Mouse (Mus musculus): Measurements from ENCODE around the gene Olfr1043. TPM values are rescaled to one million over a fixed set of nuclear protein-coding genes. Genes with fewer than 3 reads are reported as not detected.
"Not testable (repeated sequence)": the region's sequence is repeated elsewhere in the genome, so short reads cannot be mapped to it uniquely, and the experiment has no call there.

Gene Olfr1043
- polyA plus RNA-seq (2017; shearing (Covaris generic)), result not detected

DNA sequence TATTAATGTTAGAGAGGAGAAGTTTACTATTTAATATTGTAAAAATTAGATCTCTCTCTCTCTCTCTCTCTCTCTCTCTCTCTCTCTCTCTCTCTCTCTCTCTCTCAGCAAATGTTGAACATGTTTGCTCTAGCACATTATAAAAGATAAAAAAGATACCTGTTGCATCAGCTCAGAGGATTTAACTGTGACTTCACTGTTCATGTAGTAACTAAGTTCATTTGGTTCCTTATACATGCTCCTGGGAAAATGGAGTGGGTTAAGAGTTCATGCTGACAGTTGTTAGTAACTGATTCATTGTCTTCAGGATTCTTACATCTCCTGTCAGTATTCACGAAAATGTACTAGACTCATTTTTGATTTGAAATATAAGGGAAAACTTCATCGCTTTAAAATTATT lies at the start of gene Olfr1043:
Gene Olfr1043 (minus strand): TSS at position 101 of the 400 bp plus-strand sequence.
- ATAC-seq, result no peak

DNA sequence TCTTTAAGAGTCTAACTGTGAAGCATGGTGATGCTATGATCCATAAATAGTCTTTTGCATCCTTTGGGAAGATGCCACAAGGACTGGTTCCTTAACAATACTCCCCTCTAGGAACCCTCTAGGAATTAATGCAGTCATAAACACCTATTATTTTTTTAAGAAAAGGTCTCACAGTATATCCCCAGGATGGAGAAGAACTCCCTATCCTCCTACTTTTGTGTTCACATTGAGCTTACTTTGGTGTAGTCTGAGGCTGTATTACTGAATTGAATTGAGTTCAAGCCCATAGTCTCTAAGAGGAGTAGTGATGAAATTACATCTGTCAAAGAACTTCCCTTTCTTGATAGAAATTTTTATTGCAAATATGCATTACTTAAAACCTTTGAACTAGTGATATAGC lies 35.6 kb upstream of the Olfr1043 start, which contains the start of gene Olfr1045:
Gene Olfr1045 (minus strand): TSS at position 101 of the 400 bp plus-strand sequence.
- ATAC-seq, result no peak

DNA sequence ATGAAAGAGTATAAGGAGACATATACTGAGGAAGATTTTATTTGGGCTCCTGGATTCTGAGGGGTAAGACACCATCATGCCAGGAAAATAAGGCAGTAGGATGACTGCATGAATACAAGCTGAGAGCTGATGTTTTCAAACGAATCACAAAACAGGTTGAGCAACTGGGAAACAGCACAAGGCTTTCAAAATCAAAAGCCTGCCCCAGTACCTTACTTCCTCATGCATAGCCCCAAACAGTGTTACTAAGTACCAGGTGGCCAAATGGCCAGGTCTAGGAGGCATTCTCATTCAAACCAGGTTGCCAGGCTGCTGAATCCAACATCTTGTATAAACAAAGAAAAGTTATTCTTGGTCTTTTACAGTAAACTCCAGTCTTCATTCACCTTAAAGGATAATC lies 28.5 kb upstream of the Olfr1043 start:
- ATAC-seq, result no peak

DNA sequence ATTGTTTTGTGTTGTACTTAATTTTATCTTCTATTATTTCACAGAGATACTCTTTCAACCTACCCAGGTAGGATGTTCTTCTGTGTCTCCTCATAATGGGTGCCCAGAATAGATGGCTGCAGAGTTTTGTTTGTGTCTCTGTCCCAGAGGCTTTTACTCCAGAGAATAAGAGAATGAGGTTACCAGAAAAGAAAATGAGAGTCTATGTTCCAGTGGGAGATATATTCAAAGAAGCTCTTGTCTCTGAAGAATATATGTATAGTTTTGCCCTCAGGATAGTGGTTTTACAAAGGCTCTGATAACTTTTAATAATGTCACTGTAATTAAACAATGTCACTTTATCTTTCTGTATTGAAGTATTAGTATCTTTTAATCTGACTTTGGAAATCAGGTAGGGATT lies 18.3 kb upstream of the Olfr1043 start, which contains the start of gene Olfr52:
Gene Olfr52 (minus strand): TSS at position 101 of the 400 bp plus-strand sequence.
- ATAC-seq, result no peak

DNA sequence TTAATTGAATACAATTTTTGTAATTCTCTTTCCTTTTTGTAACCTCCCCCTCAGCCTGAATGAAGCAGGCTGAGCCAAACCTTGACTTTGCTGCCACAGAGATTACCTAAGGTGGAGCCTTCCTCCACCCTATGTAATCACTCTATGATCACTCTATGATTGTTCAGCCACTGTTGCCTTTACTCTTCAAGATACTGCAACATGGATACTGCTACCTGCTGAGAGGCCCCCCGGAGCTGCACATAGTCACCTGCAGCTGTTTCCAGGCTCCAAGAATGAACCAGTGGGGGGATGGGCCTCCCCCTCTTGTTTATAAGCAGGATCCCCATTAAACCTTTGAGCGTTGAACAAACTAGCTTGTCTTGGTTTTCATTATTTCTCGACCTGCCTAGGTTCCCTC lies 12.6 kb upstream of the Olfr1043 start:
- no peak for ATAC-seq

DNA sequence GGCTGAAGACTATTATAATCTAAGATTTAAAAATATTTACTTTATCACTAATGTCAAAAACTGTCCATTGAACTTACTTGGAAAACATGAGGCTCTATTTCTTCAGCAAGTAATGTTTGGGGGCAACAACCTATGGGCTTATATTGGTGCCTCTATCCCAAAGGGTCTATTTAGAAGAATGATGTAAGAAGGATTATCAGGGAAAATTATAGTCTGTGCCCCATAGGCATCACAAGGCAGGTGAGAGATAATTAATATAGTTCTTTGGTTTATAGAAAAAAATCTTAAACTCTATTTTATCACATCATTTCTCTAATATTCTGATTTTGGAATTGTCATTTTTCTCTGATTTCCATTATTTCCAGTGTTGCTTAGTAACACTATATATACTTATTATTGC lies 10.4 kb upstream of the Olfr1043 start, which contains the start of gene Olfr1044:
Gene Olfr1044 (minus strand): TSS at position 101 of the 400 bp plus-strand sequence.
- no peak for ATAC-seq

DNA sequence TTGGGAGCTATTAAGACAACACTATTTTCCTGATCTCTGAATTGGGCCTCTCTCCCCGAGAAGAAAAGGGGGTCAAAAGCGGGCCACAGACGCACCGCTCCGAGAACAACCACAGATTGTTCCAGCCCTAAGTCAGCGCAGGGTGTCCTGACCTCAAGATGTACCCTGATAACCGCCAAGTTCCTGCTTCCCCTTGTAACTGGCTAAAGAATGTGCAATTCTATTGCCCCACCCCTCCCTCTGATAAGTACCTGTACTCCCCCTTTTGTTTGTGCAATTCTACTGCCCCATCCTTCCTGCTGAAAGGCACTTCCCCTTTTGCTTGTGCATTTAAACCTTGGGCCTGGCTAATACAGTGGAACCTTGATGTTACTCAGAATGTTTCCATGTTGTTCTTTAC lies 8.1 kb upstream of the Olfr1043 start:
- not testable (repeated sequence) for ATAC-seq

DNA sequence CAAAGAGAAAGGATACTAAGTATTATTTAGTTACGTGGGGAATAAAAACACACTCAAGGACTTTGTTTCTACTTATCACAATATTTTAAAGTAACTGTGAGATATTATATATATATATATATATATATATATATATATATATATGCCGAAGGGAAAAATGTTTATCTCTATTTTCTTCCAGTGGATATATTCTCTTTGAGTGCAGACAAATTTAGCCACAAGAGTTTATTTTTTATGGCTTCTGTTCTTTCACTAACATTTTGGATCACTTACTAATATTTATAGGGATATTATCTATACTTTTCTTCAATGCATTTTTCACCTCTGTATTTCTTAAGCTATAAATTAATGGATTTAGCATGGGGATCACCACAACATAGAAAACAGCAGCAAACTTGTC lies 5.6 kb downstream of the Olfr1043 start, which contains the start of gene Olfr1042:
Gene Olfr1042 (minus strand): TSS at position 101 of the 400 bp plus-strand sequence.
- ATAC-seq, result no peak

DNA sequence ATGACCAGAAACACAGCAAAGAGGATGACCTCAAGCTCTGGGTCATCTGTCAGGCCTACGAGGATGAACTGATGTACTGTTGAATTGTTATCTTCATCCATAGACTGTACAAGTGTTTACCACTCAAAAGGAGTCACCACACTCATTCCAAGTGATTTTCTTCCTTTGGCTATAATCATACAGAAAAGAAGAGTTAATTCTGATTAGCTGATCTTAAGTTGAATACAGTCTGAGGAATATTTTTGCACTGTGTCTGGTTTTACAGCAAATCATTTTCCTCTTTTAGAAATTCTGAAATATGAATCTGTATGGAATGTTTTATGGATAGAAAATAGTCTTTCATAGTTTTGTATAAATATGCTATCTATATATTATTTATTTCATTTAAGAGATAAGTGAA lies 20.7 kb downstream of the Olfr1043 start, which contains the start of gene Olfr1040:
Gene Olfr1040 (minus strand): TSS at position 101 of the 400 bp plus-strand sequence.
- no peak for ATAC-seq

DNA sequence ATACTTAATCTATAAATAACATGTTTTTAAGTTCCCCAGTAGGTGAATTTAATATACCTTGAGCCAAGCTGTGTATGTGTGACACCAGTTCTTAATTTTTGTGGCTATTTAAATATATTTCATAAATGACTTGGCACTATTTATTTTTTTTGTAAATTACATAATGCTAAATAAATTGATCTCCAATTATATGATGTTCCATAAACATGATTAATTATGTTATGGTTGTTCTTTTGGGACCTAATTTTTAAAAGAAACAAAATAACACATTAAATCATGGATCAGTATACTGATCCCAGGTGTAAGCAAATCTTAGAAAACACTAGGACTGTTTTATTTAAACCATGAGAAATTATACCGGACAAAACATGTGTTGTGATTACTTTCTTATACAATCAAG lies 31.5 kb downstream of the Olfr1043 start, which contains the start of gene Olfr1039:
Gene Olfr1039 (minus strand): TSS at position 101 of the 400 bp plus-strand sequence.
- ATAC-seq, result no peak

Other genes with a start within 250 kb of the Olfr1043 start
- gene Olfr1026, start 246.0 kb downstream of the Olfr1043 start, polyA plus RNA-seq (2017; shearing (Covaris generic)), result not detected
- not detected for gene Olfr1028, start 217.1 kb downstream of the Olfr1043 start, polyA plus RNA-seq (2017; shearing (Covaris generic))
- not detected for gene Olfr1029, start 193.6 kb downstream of the Olfr1043 start, polyA plus RNA-seq (2017; shearing (Covaris generic))
- gene Olfr1030, start 188.2 kb downstream of the Olfr1043 start, polyA plus RNA-seq (2017; shearing (Covaris generic)), result not detected
- gene Olfr1031, start 177.2 kb downstream of the Olfr1043 start, polyA plus RNA-seq (2017; shearing (Covaris generic)), result not detected
- gene Olfr1032, start 162.0 kb downstream of the Olfr1043 start, polyA plus RNA-seq (2017; shearing (Covaris generic)), result not detected
- not detected for gene Olfr1033, start 146.9 kb downstream of the Olfr1043 start, polyA plus RNA-seq (2017; shearing (Covaris generic))
- not detected for gene Olfr1034, start 121.7 kb downstream of the Olfr1043 start, polyA plus RNA-seq (2017; shearing (Covaris generic))
- gene Olfr1036, start 93.5 kb downstream of the Olfr1043 start, polyA plus RNA-seq (2017; shearing (Covaris generic)), result not detected
- gene Olfr1037, start 80.1 kb downstream of the Olfr1043 start, polyA plus RNA-seq (2017; shearing (Covaris generic)), result not detected
- gene Olfr1039, start 31.6 kb downstream of the Olfr1043 start, polyA plus RNA-seq (2017; shearing (Covaris generic)), result not detected
- not detected for gene Olfr1040, start 20.8 kb downstream of the Olfr1043 start, polyA plus RNA-seq (2017; shearing (Covaris generic))
- not detected for gene Olfr1042, start 5.7 kb downstream of the Olfr1043 start, polyA plus RNA-seq (2017; shearing (Covaris generic))
- not detected for gene Olfr1044, start 10.3 kb upstream of the Olfr1043 start, polyA plus RNA-seq (2017; shearing (Covaris generic))
- gene Olfr52, start 18.2 kb upstream of the Olfr1043 start, polyA plus RNA-seq (2017; shearing (Covaris generic)), result not detected
- not detected for gene Olfr1045, start 35.5 kb upstream of the Olfr1043 start, polyA plus RNA-seq (2017; shearing (Covaris generic))
- gene Olfr1046, start 51.8 kb upstream of the Olfr1043 start, polyA plus RNA-seq (2017; shearing (Covaris generic)), result not detected
- not detected for gene Olfr1047, start 63.9 kb upstream of the Olfr1043 start, polyA plus RNA-seq (2017; shearing (Covaris generic))
- not detected for gene Olfr1048, start 72.8 kb upstream of the Olfr1043 start, polyA plus RNA-seq (2017; shearing (Covaris generic))
- gene Olfr1049, start 90.8 kb upstream of the Olfr1043 start, polyA plus RNA-seq (2017; shearing (Covaris generic)), result not detected
- gene Olfr1051, start 111.6 kb upstream of the Olfr1043 start, polyA plus RNA-seq (2017; shearing (Covaris generic)), result not detected
- gene Olfr1052, start 124.9 kb upstream of the Olfr1043 start, polyA plus RNA-seq (2017; shearing (Covaris generic)), result under 1 TPM in 1 of 2 experiments, not detected in 1; 0.48 TPM
- gene Olfr1053, start 147.8 kb upstream of the Olfr1043 start, polyA plus RNA-seq (2017; shearing (Covaris generic)), result not detected
- not detected for gene Olfr1054, start 167.9 kb upstream of the Olfr1043 start, polyA plus RNA-seq (2017; shearing (Covaris generic))
- gene Olfr1055, start 182.8 kb upstream of the Olfr1043 start, polyA plus RNA-seq (2017; shearing (Covaris generic)), result not detected
- gene Olfr1056, start 194.9 kb upstream of the Olfr1043 start, polyA plus RNA-seq (2017; shearing (Covaris generic)), result not detected
- gene Olfr1057, start 210.9 kb upstream of the Olfr1043 start, polyA plus RNA-seq (2017; shearing (Covaris generic)), result not detected
- not detected for gene Olfr1058, start 221.0 kb upstream of the Olfr1043 start, polyA plus RNA-seq (2017; shearing (Covaris generic))
- not detected for gene Olfr1061, start 246.5 kb upstream of the Olfr1043 start, polyA plus RNA-seq (2017; shearing (Covaris generic))

All from CD4-positive, CD25-positive, alpha-beta regulatory T cell, adult 4 months (primary cell).